ENCODE assay signal across 8 mouse cellular contexts in the genomic region with DNA sequence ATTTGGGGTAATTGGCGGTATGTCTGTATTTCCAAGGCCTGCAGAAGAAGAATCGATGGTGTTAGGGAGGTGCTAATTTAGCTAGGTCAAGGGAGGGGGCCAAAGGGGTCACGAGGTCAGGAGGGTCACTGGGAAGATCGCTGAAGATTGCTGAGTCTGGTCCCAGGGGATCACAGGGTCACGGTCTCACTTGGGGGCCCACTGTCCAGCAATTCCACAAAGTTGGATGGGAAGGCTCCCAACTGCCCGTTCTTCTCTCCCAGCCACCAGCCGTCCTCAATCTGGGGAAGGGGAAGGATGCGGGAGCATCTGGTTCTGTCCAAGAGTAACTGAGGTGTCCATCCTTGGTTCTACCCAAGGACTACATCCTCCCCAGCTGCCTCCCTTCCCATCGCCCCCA. TPM values are rescaled to one million over a fixed set of nuclear protein-coding genes. Genes with fewer than 3 reads are reported as not detected.
DNase-seq lines count a peak whose midpoint lies in the region; ATAC-seq and TF ChIP-seq lines count a peak whose summit lies in the region.

No protein-coding gene starts in this region.

- peaks cover 22% of the 10 kb centered on the region for H3K36me3 ChIP-seq in heart, embryonic 13.5 days
- peaks cover 29% of the 10 kb centered on the region for H3K36me3 ChIP-seq in G1E (replicated peaks)
- H3K36me3 ChIP-seq in heart, postnatal 0 days (replicated peaks; ENCODE audit: control insufficient read depth, insufficient read depth, low read length) = peaks cover 17% of the 10 kb centered on the region
- H3K36me3 ChIP-seq in liver, embryonic 15.5 days (replicated peaks) = peaks cover 26% of the 10 kb centered on the region

- H3K27me3 ChIP-seq in heart, embryonic 13.5 days (replicated peaks) = no peaks in the 10 kb centered on the region
- no peaks in the 10 kb centered on the region for H3K27me3 ChIP-seq in G1E (ENCODE audit: insufficient read depth, low read length)
- no peaks in the 10 kb centered on the region for H3K27me3 ChIP-seq in heart, postnatal 0 days (ENCODE audit: control insufficient read depth, insufficient read depth, low read length)
- no peaks in the 10 kb centered on the region; the same call in 1 of the 2 replicates for H3K27me3 ChIP-seq in liver, embryonic 15.5 days

- peak overlapping the region; percentile 83; the same call in 1 of the 2 replicates for H3K27ac ChIP-seq in heart, embryonic 13.5 days (replicated peaks)
- no peak overlapping the region for H3K27ac ChIP-seq in heart, postnatal 0 days (ENCODE audit: low read depth)
- H3K27ac ChIP-seq in liver, embryonic 15.5 days (replicated peaks) = no peak overlapping the region

- no peak for TF ChIP-seq EP300 in heart, postnatal 0 days (IDR thresholded peaks at IDR 0.05; ENCODE audit: low read depth)

- no peak; the same call in 1 of the 2 replicates for ATAC-seq in heart, embryonic 13.5 days (ENCODE audit: extremely low read depth, insufficient number of reproducible peaks, low FRiP score, low TSS enrichment)
- ATAC-seq in G1E (ENCODE audit: extremely low read depth, insufficient number of reproducible peaks, low FRiP score, poor library complexity, severe bottlenecking) = no peak
- no peak for ATAC-seq in heart, postnatal 0 days (ENCODE audit: insufficient read depth, low read depth)
- ATAC-seq in liver, embryonic 15.5 days (ENCODE audit: insufficient read depth) = no peak
- no peak for ATAC-seq in granulocyte monocyte progenitor cell, adult 5-6 weeks (replicated peaks; ENCODE audit: poor library complexity, severe bottlenecking)

- DNase-seq in heart, postnatal 14 days = no peak
- no peak for DNase-seq in G1E (ENCODE audit: low spot score)
- no peak for DNase-seq in heart, postnatal 0 days (ENCODE audit: low spot score)
- DNase-seq in ovary, postnatal 14 days (ENCODE audit: low spot score) = no peak
- DNase-seq in cerebellum, postnatal 4 days (ENCODE audit: low spot score in 2 of 2) = no peak

- no peaks in the 10 kb centered on the region for H3K9me3 ChIP-seq in heart, embryonic 13.5 days
- H3K9me3 ChIP-seq in G1E (replicated peaks) = no peaks in the 10 kb centered on the region
- H3K9me3 ChIP-seq in heart, postnatal 0 days (replicated peaks; ENCODE audit: control insufficient read depth, low read length) = no peaks in the 10 kb centered on the region
- H3K9me3 ChIP-seq in liver, embryonic 15.5 days (replicated peaks) = no peaks in the 10 kb centered on the region

- H3K4me3 ChIP-seq in heart, embryonic 13.5 days = peak overlapping the region; percentile 67
- peak overlapping the region; percentile 75; the same call in 1 of the 2 replicates for H3K4me3 ChIP-seq in G1E (ENCODE audit: low read depth, low read length)
- peak overlapping the region; percentile 61 for H3K4me3 ChIP-seq in heart, postnatal 0 days (ENCODE audit: low read depth, low read length)
- H3K4me3 ChIP-seq in liver, embryonic 15.5 days (replicated peaks) = peak overlapping the region; percentile 62

- 70% methylated on average over 9 of the region's 9 CpGs for whole genome bisulfite sequencing in heart, embryonic 13.5 days
- WGBS in heart, postnatal 0 days = 67% methylated on average over 9 of the region's 9 CpGs
- 71% methylated on average over 9 of the region's 9 CpGs for WGBS in liver, embryonic 15.5 days (ENCODE audit: insufficient replicate concordance)

- peak overlapping the region; percentile 95 for H3K9ac ChIP-seq in heart, embryonic 13.5 days
- H3K9ac ChIP-seq in heart, postnatal 0 days (replicated peaks; ENCODE audit: low read depth, low read length) = 0 out of 2 replicates have a peak overlapping the region, but pooled peaks have one; percentile 81
- no peak overlapping the region for H3K9ac ChIP-seq in liver, embryonic 15.5 days

- H3K4me1 ChIP-seq in heart, embryonic 13.5 days = peaks cover 31% of the 10 kb centered on the region
- peaks cover 44% of the 10 kb centered on the region for H3K4me1 ChIP-seq in G1E (ENCODE audit: insufficient read depth, low read depth, low read length)
- H3K4me1 ChIP-seq in heart, postnatal 0 days (ENCODE audit: control insufficient read depth, insufficient read depth) = peaks cover 24% of the 10 kb centered on the region
- H3K4me1 ChIP-seq in liver, embryonic 15.5 days (replicated peaks) = peaks cover 29% of the 10 kb centered on the region

- TF ChIP-seq CTCF in G1E (IDR thresholded peaks at IDR 0.05; ENCODE audit: low read depth, low read length) = no peak
- TF ChIP-seq CTCF in heart, postnatal 0 days (IDR thresholded peaks at IDR 0.05; ENCODE audit: low read depth) = no peak

- intact Hi-C loops in heart, postnatal 14 days (cut with DNase I) = no loop called here

- peak overlapping the region; percentile 100 for H3K4me2 ChIP-seq in heart, embryonic 13.5 days
- H3K4me2 ChIP-seq in heart, postnatal 0 days (ENCODE audit: low read depth, low read length) = peak overlapping the region; percentile 99
- H3K4me2 ChIP-seq in liver, embryonic 15.5 days = peak overlapping the region; percentile 96

RNA-seq across cellular contexts. Expression of a gene that starts 1.3 kb away (rescaled TPM):
- 2.8 and 3.0 TPM in 2 replicates for polyA plus RNA-seq in heart, embryonic 13.5 days (2015; fragmentation: Nextera tagmentation; extraction: Ambion mirVana)
- total RNA-seq in heart, postnatal 14 days (2021) = 1 to 10 TPM; 3.0 to 3.1 TPM
- total RNA-seq in G1E (2014; fragmentation: Nextera tagmentation) = 0.53 and 3.2 TPM in 2 replicates
- total RNA-seq in G1E (2017) = 0.27 and 0.58 TPM in 2 replicates
- polyA plus RNA-seq in G1E (2012) = 0.57 and 0.69 TPM in 2 replicates
- total RNA-seq in heart, postnatal 0 days (2014; rRNA removed; ENCODE audit: low replicate concordance) = 2.6 TPM in 1 of 2 replicates, not detected in the other
- polyA plus RNA-seq in heart, postnatal 0 days (2015; fragmentation: Nextera tagmentation; extraction: Ambion mirVana) = 2.2 and 2.6 TPM in 2 replicates
- 1.4 and 1.6 TPM in 2 replicates for polyA plus RNA-seq in liver, embryonic 15.5 days (2015; fragmentation: Nextera tagmentation; extraction: Ambion mirVana)
- 0.15 and 1.5 TPM in 2 replicates for total RNA-seq in granulocyte monocyte progenitor cell, adult 5-6 weeks (2014; fragmentation: Nextera tagmentation)
- 0.36 and 0.39 TPM in 2 replicates for total RNA-seq in granulocyte monocyte progenitor cell, adult 5-6 weeks (2017)

RNA-seq across cellular contexts. Expression of a gene that starts 14.4 kb away (rescaled TPM):
- polyA plus RNA-seq in heart, embryonic 13.5 days (2015; fragmentation: Nextera tagmentation; extraction: Ambion mirVana) = 30.9 and 34.2 TPM in 2 replicates
- total RNA-seq in heart, postnatal 14 days (2021) = 10 to 100 TPM; 23.3 to 24.9 TPM
- total RNA-seq in G1E (2014; fragmentation: Nextera tagmentation) (not detected in 2 replicates), G1E (2017) (0.41 and 0.44 TPM in 2 replicates)
- 1.9 and 3.1 TPM in 2 replicates for polyA plus RNA-seq in G1E (2012)
- 53.1 and 69.1 TPM in 2 replicates for total RNA-seq in heart, postnatal 0 days (2014; rRNA removed; ENCODE audit: low replicate concordance)
- 26.8 and 28.5 TPM in 2 replicates for polyA plus RNA-seq in heart, postnatal 0 days (2015; fragmentation: Nextera tagmentation; extraction: Ambion mirVana)
- 12.5 and 14.0 TPM in 2 replicates for polyA plus RNA-seq in liver, embryonic 15.5 days (2015; fragmentation: Nextera tagmentation; extraction: Ambion mirVana)
- 0.73 and 1.1 TPM in 2 replicates for total RNA-seq in granulocyte monocyte progenitor cell, adult 5-6 weeks (2014; fragmentation: Nextera tagmentation)
- total RNA-seq in granulocyte monocyte progenitor cell, adult 5-6 weeks (2017) = 1.0 and 2.4 TPM in 2 replicates

RNA-seq across cellular contexts. Expression of a gene that starts 40.6 kb away (rescaled TPM):
- polyA plus RNA-seq in heart, embryonic 13.5 days (2015; fragmentation: Nextera tagmentation; extraction: Ambion mirVana) = 127 and 134 TPM in 2 replicates
- 100 to 1,000 TPM; 130 to 144 TPM for total RNA-seq in heart, postnatal 14 days (2021)
- total RNA-seq in G1E (2014; fragmentation: Nextera tagmentation) = 355 and 356 TPM in 2 replicates
- 246 and 305 TPM in 2 replicates for total RNA-seq in G1E (2017)
- 209 and 211 TPM in 2 replicates for polyA plus RNA-seq in G1E (2012)
- 84.1 and 121 TPM in 2 replicates for total RNA-seq in heart, postnatal 0 days (2014; rRNA removed; ENCODE audit: low replicate concordance)
- polyA plus RNA-seq in heart, postnatal 0 days (2015; fragmentation: Nextera tagmentation; extraction: Ambion mirVana) = 86.1 and 96.7 TPM in 2 replicates
- polyA plus RNA-seq in liver, embryonic 15.5 days (2015; fragmentation: Nextera tagmentation; extraction: Ambion mirVana) = 79.2 and 82.0 TPM in 2 replicates
- 215 and 267 TPM in 2 replicates for total RNA-seq in granulocyte monocyte progenitor cell, adult 5-6 weeks (2014; fragmentation: Nextera tagmentation)
- 304 and 361 TPM in 2 replicates for total RNA-seq in granulocyte monocyte progenitor cell, adult 5-6 weeks (2017)

RNA-seq across cellular contexts. Expression of a gene that starts 58.2 kb away (rescaled TPM):
- polyA plus RNA-seq in heart, embryonic 13.5 days (2015; fragmentation: Nextera tagmentation; extraction: Ambion mirVana) = 26.4 and 26.6 TPM in 2 replicates
- total RNA-seq in heart, postnatal 14 days (2021) = 10 to 100 TPM; 28.0 to 29.5 TPM
- total RNA-seq in G1E (2014; fragmentation: Nextera tagmentation) (30.9 and 41.2 TPM in 2 replicates), G1E (2017) (20.5 and 20.8 TPM in 2 replicates)
- polyA plus RNA-seq in G1E (2012) = 68.2 and 68.5 TPM in 2 replicates
- total RNA-seq in heart, postnatal 0 days (2014; rRNA removed; ENCODE audit: low replicate concordance) = 19.9 and 22.8 TPM in 2 replicates
- 14.2 and 17.3 TPM in 2 replicates for polyA plus RNA-seq in heart, postnatal 0 days (2015; fragmentation: Nextera tagmentation; extraction: Ambion mirVana)
- polyA plus RNA-seq in liver, embryonic 15.5 days (2015; fragmentation: Nextera tagmentation; extraction: Ambion mirVana) = 13.1 and 15.5 TPM in 2 replicates
- total RNA-seq in granulocyte monocyte progenitor cell, adult 5-6 weeks (2014; fragmentation: Nextera tagmentation) = 5.9 and 6.3 TPM in 2 replicates
- 2.9 and 3.6 TPM in 2 replicates for total RNA-seq in granulocyte monocyte progenitor cell, adult 5-6 weeks (2017)

Comparison
In these comparisons a context has a peak if more than half of its experiments do, and no peak if none do; other contexts are left out.
1. RNA of a gene that starts 14.4 kb away (total RNA-seq): 53.1 to 69.1 TPM in heart, postnatal 0 days and 23.3 to 24.9 TPM in heart, postnatal 14 days; 0.73 to 2.4 TPM in granulocyte monocyte progenitor cell, adult 5-6 weeks and 0.41 to 0.44 TPM in G1E; every median in the first group is over 4 times any median in the second.
2. Peak in every context shown above with its lines, with median percentiles within 50 percentile points of each other: H3K4me2 ChIP-seq and H3K4me3 ChIP-seq.